Mouse (Mus musculus): Measurements from ENCODE around the gene Wdr93. TPM values are rescaled to one million over a fixed set of nuclear protein-coding genes. Genes with fewer than 3 reads are reported as not detected.

Gene Wdr93
- total RNA-seq, 2 experiments from 2014 or later, result not detected

GRCm38 (mm10) chr7:79798606-79799005 is 55.6 kb downstream of the Wdr93 start:
- no peak for ATAC-seq (replicated peaks; ENCODE audit: low FRiP score, poor library complexity, severe bottlenecking)

GRCm38 (mm10) chr7:79799048-79799447 is 56.1 kb downstream of the Wdr93 start:
- ATAC-seq (replicated peaks; ENCODE audit: low FRiP score, poor library complexity, severe bottlenecking), result 0 out of 2 replicates have a peak, but pooled peaks have one; percentile 36

GRCm38 (mm10) chr7:79799506-79799905 is 56.5 kb downstream of the Wdr93 start:
- no peak for ATAC-seq (replicated peaks; ENCODE audit: low FRiP score, poor library complexity, severe bottlenecking)

- ATAC-seq (replicated peaks; ENCODE audit: low FRiP score, poor library complexity, severe bottlenecking), result no peak
These were observed 57.4 kb downstream of the Wdr93 start for GRCm38 (mm10) chr7:79800336-79800735.

- ATAC-seq (replicated peaks; ENCODE audit: low FRiP score, poor library complexity, severe bottlenecking), result no peak
These were observed 58.4 kb downstream of the Wdr93 start for GRCm38 (mm10) chr7:79801391-79801790.

GRCm38 (mm10) chr7:79802037-79802436 is 59.1 kb downstream of the Wdr93 start:
- ATAC-seq (replicated peaks; ENCODE audit: low FRiP score, poor library complexity, severe bottlenecking), result no peak

GRCm38 (mm10) chr7:79803887-79804286 is 60.9 kb downstream of the Wdr93 start:
- no peak for ATAC-seq (replicated peaks; ENCODE audit: low FRiP score, poor library complexity, severe bottlenecking)

- no peak for ATAC-seq (replicated peaks; ENCODE audit: low FRiP score, poor library complexity, severe bottlenecking)
These were observed 65.6 kb downstream of the Wdr93 start for GRCm38 (mm10) chr7:79808561-79808960.

- no peak for ATAC-seq (replicated peaks; ENCODE audit: low FRiP score, poor library complexity, severe bottlenecking)
These were observed 67.9 kb downstream of the Wdr93 start, which contains the start of gene Mesp2 for GRCm38 (mm10) chr7:79810611-79811506. TSS of gene Mesp2 (plus strand) at chr7:79810727.

- ATAC-seq (replicated peaks; ENCODE audit: low FRiP score, poor library complexity, severe bottlenecking), result no peak
These were observed 70.4 kb downstream of the Wdr93 start for GRCm38 (mm10) chr7:79813409-79813808.

- no peak for ATAC-seq (replicated peaks; ENCODE audit: low FRiP score, poor library complexity, severe bottlenecking)
These were observed 75.4 kb downstream of the Wdr93 start for GRCm38 (mm10) chr7:79818321-79818720.

- no peak for ATAC-seq (replicated peaks; ENCODE audit: low FRiP score, poor library complexity, severe bottlenecking)
These were observed 76.6 kb downstream of the Wdr93 start for GRCm38 (mm10) chr7:79819515-79819914.

GRCm38 (mm10) chr7:79819996-79820395 is 77.0 kb downstream of the Wdr93 start:
- ATAC-seq (replicated peaks; ENCODE audit: low FRiP score, poor library complexity, severe bottlenecking), result no peak

GRCm38 (mm10) chr7:79822092-79822695 is 79.2 kb downstream of the Wdr93 start:
- no peak for ATAC-seq (replicated peaks; ENCODE audit: low FRiP score, poor library complexity, severe bottlenecking)

- ATAC-seq (replicated peaks; ENCODE audit: low FRiP score, poor library complexity, severe bottlenecking), result no peak
These were observed 85.4 kb downstream of the Wdr93 start for GRCm38 (mm10) chr7:79828341-79828740.

- ATAC-seq (replicated peaks; ENCODE audit: low FRiP score, poor library complexity, severe bottlenecking), result no peak
These were observed 88.2 kb downstream of the Wdr93 start for GRCm38 (mm10) chr7:79831145-79831544.

- ATAC-seq (replicated peaks; ENCODE audit: low FRiP score, poor library complexity, severe bottlenecking), result no peak
These were observed 88.6 kb downstream of the Wdr93 start for GRCm38 (mm10) chr7:79831585-79831984.

- no peak for ATAC-seq (replicated peaks; ENCODE audit: low FRiP score, poor library complexity, severe bottlenecking)
These were observed 90.0 kb downstream of the Wdr93 start for GRCm38 (mm10) chr7:79832980-79833379.

- no peak for ATAC-seq (replicated peaks; ENCODE audit: low FRiP score, poor library complexity, severe bottlenecking)
These were observed 92.2 kb downstream of the Wdr93 start for GRCm38 (mm10) chr7:79835196-79835595.

Data from erythroblast, adult 5-6 weeks (primary cell).